Mouse (Mus musculus): ENCODE data around the gene Vmn2r87. TPM values are rescaled to one million over a fixed set of nuclear protein-coding genes. Genes with fewer than 3 reads are reported as not detected.
"Not testable (repeated sequence)": the region's sequence is repeated elsewhere in the genome, so short reads cannot be mapped to it uniquely, and the experiment has no call there.

The Vmn2r87 gene
- polyA plus RNA-seq (2012; rRNA removed) (not detected in 2 replicates), polyA plus RNA-seq (2014; fragmentation: Nextera tagmentation; extraction: Ambion mirVana) (not detected in 2 replicates)

DNA sequence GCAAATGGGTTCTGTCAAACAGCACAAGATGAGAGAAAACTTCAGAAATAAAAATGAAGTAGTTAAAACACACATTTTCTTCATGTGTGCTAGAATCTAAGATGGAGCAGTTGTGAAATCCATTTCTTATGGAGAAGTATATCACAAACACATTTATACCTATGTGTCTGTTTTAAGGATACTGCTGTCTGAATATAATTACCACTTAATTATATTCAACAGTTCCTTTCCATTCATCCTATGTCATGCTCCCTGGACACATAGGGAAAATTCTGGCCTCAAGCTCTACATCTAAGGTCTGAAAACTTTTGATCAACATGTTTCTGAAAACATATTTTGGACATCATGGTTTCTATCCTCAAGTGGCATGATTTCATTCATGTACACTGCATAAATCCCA lies at the start of gene Vmn2r87:
Vmn2r87 (minus strand) TSS at position 101 of the 400 bp plus-strand sequence.
- TF ChIP-seq CTCF (IDR thresholded peaks at IDR 0.05; ENCODE audit: low read depth) (no peak), EP300 (IDR thresholded peaks at IDR 0.05; ENCODE audit: low read depth) (no peak)
- DNase-seq (ENCODE audit: low read depth in 3 of 3, low spot score in 3 of 3) (no peak), ATAC-seq (ENCODE audit: insufficient read depth) (no peak)
- Histone ChIP-seq H3K27me3 (ENCODE audit: control insufficient read depth, insufficient read depth, low read length) (no peaks in the 10 kb centered on the region), H3K27ac (no peak within 1 kb of the TSS), H3K9me3 (ENCODE audit: control insufficient read depth, low read length) (no peaks in the 10 kb centered on the region), H3K9ac (replicated peaks) (no peak within 1 kb of the TSS), H3K4me2 (ENCODE audit: low read depth) (no peak within 1 kb of the TSS), H3K4me1 (replicated peaks; ENCODE audit: control insufficient read depth in 2 of 2, insufficient read depth in 2 of 2, low read length in 1 of 2) (no peaks in the 10 kb centered on the region), H3K36me3 (replicated peaks; ENCODE audit: control insufficient read depth, insufficient read depth, low read depth) (no peaks in the 10 kb centered on the region), H3K4me3 (ENCODE audit: insufficient read depth in 1 of 2, low read depth in 2 of 2, low read length in 2 of 2) (no peak within 1 kb of the TSS)

DNA sequence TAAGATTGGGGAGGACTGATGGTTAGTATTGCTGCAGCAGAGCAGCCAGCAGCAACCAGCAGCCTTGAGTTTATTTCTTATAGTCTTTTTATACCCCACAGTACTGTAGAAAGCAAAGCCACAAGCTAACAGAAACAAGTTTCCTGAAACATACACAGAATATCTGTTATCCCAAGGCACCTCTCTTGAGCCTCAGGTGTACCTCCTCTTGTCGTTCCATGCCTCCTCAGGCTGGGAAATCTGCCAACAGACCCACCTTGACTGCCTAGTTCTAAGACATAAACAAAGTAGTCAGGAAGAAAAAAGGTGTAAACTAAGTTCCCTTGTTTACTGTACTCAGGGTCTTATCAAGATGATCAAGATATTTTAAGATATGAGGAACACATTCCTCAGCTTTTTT lies 47.1 kb upstream of the Vmn2r87 start:
- not testable (repeated sequence) for H3K4me2 ChIP-seq (ENCODE audit: low read depth); H3K4me3 ChIP-seq (ENCODE audit: insufficient read depth in 1 of 2, low read depth in 2 of 2, low read length in 2 of 2); H3K9ac ChIP-seq (replicated peaks); H3K27ac ChIP-seq; DNase-seq (ENCODE audit: low read depth in 3 of 3, low spot score in 3 of 3); H3K4me1 ChIP-seq (replicated peaks; ENCODE audit: control insufficient read depth in 2 of 2, insufficient read depth in 2 of 2, low read length in 1 of 2); ATAC-seq (ENCODE audit: insufficient read depth); H3K27me3 ChIP-seq (ENCODE audit: control insufficient read depth, insufficient read depth, low read length); H3K36me3 ChIP-seq (replicated peaks; ENCODE audit: control insufficient read depth, insufficient read depth, low read depth); H3K9me3 ChIP-seq (ENCODE audit: control insufficient read depth, low read length)
- WGBS (ENCODE audit: insufficient replicate concordance): 65% methylated on average over 1 of the region's 1 CpGs

DNA sequence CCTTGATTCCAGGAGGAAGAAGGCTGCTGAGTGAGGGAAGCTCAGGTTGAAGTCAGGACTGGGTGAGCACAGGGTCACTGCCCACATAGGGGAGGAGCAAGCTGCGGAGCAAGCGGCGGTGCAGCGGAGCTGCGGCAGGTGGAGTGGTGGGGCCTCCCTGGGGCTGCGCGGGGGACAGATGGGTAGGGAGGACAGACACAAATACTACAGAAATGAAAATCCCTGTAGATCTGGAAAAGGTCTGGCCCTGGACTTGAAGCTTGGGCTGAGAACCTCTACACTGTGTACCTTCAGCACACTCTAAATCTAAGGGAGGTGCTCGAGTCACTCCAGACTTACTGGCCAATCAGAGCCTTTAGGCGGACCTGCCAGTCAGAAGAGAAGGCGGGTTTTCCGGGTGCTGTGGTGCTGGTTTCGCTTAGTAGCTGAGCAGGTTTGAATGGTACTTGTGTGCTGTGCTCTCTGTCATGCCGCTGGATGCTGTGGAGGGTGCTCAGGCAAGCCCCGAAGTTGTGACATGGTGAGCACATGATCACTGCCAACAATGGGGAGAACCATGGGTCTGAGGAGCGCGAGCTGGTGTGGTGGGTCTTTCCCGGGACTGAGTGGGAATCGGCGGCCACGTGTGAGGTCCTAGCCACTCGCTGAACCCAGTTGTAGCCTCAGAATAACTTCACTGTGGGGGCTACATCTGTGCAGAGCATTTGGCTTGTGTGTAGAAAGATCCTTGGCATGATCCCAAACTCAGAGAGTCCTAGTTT lies 44.9 kb upstream of the Vmn2r87 start:
- H3K4me2 ChIP-seq (ENCODE audit: low read depth): peak overlapping the region; percentile 41
- H3K4me1 ChIP-seq (replicated peaks; ENCODE audit: control insufficient read depth in 2 of 2, insufficient read depth in 2 of 2, low read length in 1 of 2); H3K27ac ChIP-seq; H3K36me3 ChIP-seq (replicated peaks; ENCODE audit: control insufficient read depth, insufficient read depth, low read depth); H3K9me3 ChIP-seq (ENCODE audit: control insufficient read depth, low read length); H3K27me3 ChIP-seq (ENCODE audit: control insufficient read depth, insufficient read depth, low read length): not testable (repeated sequence)
- H3K4me3 ChIP-seq (ENCODE audit: insufficient read depth in 1 of 2, low read depth in 2 of 2, low read length in 2 of 2): peak overlapping the region; percentile 54 to 99
- peak; percentile 59 to 68 (median 60) for DNase-seq (ENCODE audit: low read depth in 3 of 3, low spot score in 3 of 3)
- TF ChIP-seq CTCF (IDR thresholded peaks at IDR 0.05; ENCODE audit: low read depth): peak; percentile 40
- WGBS (ENCODE audit: insufficient replicate concordance): 2% methylated on average over 20 of the region's 21 CpGs
- ATAC-seq (ENCODE audit: insufficient read depth): peak; percentile 98
- peak overlapping the region; percentile 49 for H3K9ac ChIP-seq (replicated peaks)

DNA sequence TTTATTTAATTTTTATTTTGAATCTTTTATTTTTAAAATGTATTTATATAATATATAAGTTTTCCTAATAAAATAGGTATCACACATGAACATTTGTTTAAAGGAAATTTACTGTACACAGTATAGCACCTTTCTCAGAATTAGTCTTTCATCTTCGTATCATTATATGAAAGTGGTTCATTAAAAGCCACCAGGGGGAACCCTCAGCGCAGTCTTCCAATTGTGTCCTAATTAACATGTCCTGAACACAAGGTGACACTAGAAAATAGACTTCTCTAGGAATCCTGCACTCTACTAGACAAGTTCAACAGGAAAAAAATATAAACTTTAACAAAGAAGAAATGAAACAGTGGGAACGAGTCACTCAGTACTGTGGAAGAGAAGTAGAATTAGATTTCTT lies 38.9 kb upstream of the Vmn2r87 start:
- Histone ChIP-seq H3K9ac (replicated peaks) (no peak overlapping the region), H3K27ac (no peak overlapping the region), H3K4me3 (ENCODE audit: insufficient read depth in 1 of 2, low read depth in 2 of 2, low read length in 2 of 2) (no peak overlapping the region), H3K27me3 (ENCODE audit: control insufficient read depth, insufficient read depth, low read length) (no peaks in the 10 kb centered on the region), H3K4me2 (ENCODE audit: low read depth) (no peak overlapping the region), H3K36me3 (replicated peaks; ENCODE audit: control insufficient read depth, insufficient read depth, low read depth) (no peaks in the 10 kb centered on the region), H3K9me3 (ENCODE audit: control insufficient read depth, low read length) (no peaks in the 10 kb centered on the region), H3K4me1 (replicated peaks; ENCODE audit: control insufficient read depth in 2 of 2, insufficient read depth in 2 of 2, low read length in 1 of 2) (no peaks in the 10 kb centered on the region)
- ATAC-seq (ENCODE audit: insufficient read depth) (no peak), DNase-seq (ENCODE audit: low read depth in 3 of 3, low spot score in 3 of 3) (no peak)
- 45% methylated on average over 3 of the region's 3 CpGs for WGBS (ENCODE audit: insufficient replicate concordance)
- TF ChIP-seq EP300 (IDR thresholded peaks at IDR 0.05; ENCODE audit: low read depth) (no peak), CTCF (IDR thresholded peaks at IDR 0.05; ENCODE audit: low read depth) (peak; percentile 12; the same call in 1 of the 2 replicates)

DNA sequence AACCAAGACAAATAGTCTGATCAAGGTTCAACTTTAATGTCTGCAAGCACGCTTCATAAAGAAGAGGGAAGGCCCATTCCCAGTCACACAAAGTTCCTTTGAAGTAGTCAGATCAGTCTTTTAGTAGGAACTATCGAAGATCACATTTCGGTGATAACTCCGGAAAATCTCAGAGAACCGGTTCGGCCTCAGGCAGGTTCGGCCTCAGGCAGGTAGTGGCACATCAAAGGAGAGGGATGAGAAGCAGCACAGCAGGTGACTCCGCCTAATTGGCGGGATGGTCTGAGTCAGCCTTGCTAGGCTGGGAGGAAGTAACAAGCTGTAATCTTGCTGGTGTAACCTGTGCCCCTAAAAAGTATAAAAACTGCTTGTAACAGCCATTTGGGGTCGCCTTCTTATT lies 30.7 kb upstream of the Vmn2r87 start:
- H3K27me3 ChIP-seq (ENCODE audit: control insufficient read depth, insufficient read depth, low read length): no peaks in the 10 kb centered on the region
- no peak for ATAC-seq (ENCODE audit: insufficient read depth)
- no peaks in the 10 kb centered on the region for H3K9me3 ChIP-seq (ENCODE audit: control insufficient read depth, low read length)
- TF ChIP-seq EP300 (IDR thresholded peaks at IDR 0.05; ENCODE audit: low read depth) (no peak), CTCF (IDR thresholded peaks at IDR 0.05; ENCODE audit: low read depth) (no peak)
- no peak overlapping the region for H3K9ac ChIP-seq (replicated peaks)
- H3K4me2 ChIP-seq (ENCODE audit: low read depth): no peak overlapping the region
- no peaks in the 10 kb centered on the region for H3K4me1 ChIP-seq (replicated peaks; ENCODE audit: control insufficient read depth in 2 of 2, insufficient read depth in 2 of 2, low read length in 1 of 2)
- DNase-seq (ENCODE audit: low read depth in 3 of 3, low spot score in 3 of 3): no peak
- WGBS (ENCODE audit: insufficient replicate concordance): 44% methylated on average over 10 of the region's 10 CpGs
- H3K36me3 ChIP-seq (replicated peaks; ENCODE audit: control insufficient read depth, insufficient read depth, low read depth): no peaks in the 10 kb centered on the region
- no peak overlapping the region for H3K4me3 ChIP-seq (ENCODE audit: insufficient read depth in 1 of 2, low read depth in 2 of 2, low read length in 2 of 2)
- no peak overlapping the region for H3K27ac ChIP-seq
